Mouse (Mus musculus) spleen, adult 2 months (tissue): ENCODE measurements around the gene Jrkl.

Source experiments
- CTCF ChIP-seq: fragments of 200-500 bp; IDR thresholded peaks from 2 replicates; pipeline ENCODE4 v1.5.1; 2011; ENCODE audit warnings: mild to moderate bottlenecking, inconsistent platforms; ENCODE audit not compliant: insufficient read depth, insufficient read length, insufficient replicate concordance; ENCODE audit errors: extremely low read depth
- POLR2A ChIP-seq: fragments of 200-500 bp; IDR thresholded peaks from 2 replicates; pipeline ENCODE4 v1.6.1; 2011; ENCODE audit warnings: low read depth, low read length, inconsistent platforms

GRCm38 (mm10) chr9:13206369-13206768 is 39.3 kb downstream of the Jrkl start:
- TF ChIP-seq CTCF (no peak), POLR2A (no peak)
